Mouse (Mus musculus) MEL (cell line): ENCODE results near the gene Galnt6. TPM values are rescaled to one million over a fixed set of nuclear protein-coding genes. Genes with fewer than 3 reads are reported as not detected.

Source experiments
- DNase-seq: peaks from one replicate; pipeline ENCODE4 v3.0.0; 2011; ENCODE audit warnings: low read depth, low spot score
- H3K27ac ChIP-seq: 2 replicates; pipeline ENCODE4 v1.5.1; 2012; ENCODE audit warnings: low read depth, mild to moderate bottlenecking, control low read depth, low read length, moderate library complexity; ENCODE audit not compliant: control insufficient read depth
- H3K27me3 ChIP-seq, 2 experiments: fragments of 150-350 bp in 1 of 2; sonication (generic) in 1 of 2; 2 replicates each; pipeline ENCODE4 v1.6.1; 2012; ENCODE audit warnings: low read length in 2 of 2, mild to moderate bottlenecking in 2 of 2, improper control_type of control experiment in 1 of 2, moderate library complexity in 1 of 2; ENCODE audit not compliant: insufficient read depth in 2 of 2, control insufficient read depth in 1 of 2
- H3K36me3 ChIP-seq, 2 experiments: 2 replicates each; pipeline ENCODE4 v1.6.1; 2012 to 2014; ENCODE audit warnings: low read length in 2 of 2, improper control_type of control experiment in 1 of 2, inconsistent platforms in 1 of 2, mild to moderate bottlenecking in 1 of 2; ENCODE audit not compliant: insufficient read depth in 2 of 2, control insufficient read depth in 1 of 2
- H3K4me1 ChIP-seq, 2 experiments: fragments of 150-350 bp in 1 of 2; sonication (generic) in 1 of 2; 2 replicates each; pipeline ENCODE4 v1.6.1; 2012; ENCODE audit warnings: low read length in 2 of 2, improper control_type of control experiment in 1 of 2, mild to moderate bottlenecking in 1 of 2; ENCODE audit not compliant: insufficient read depth in 2 of 2, control insufficient read depth in 1 of 2
- H3K4me3 ChIP-seq, 2 experiments: fragments of 150-350 bp in 1 of 2; sonication (generic) in 1 of 2; 2 replicates each; pipeline ENCODE4 v1.5.1; 2012; ENCODE audit warnings: low read depth in 2 of 2, low read length in 2 of 2, mild to moderate bottlenecking in 2 of 2, moderate library complexity in 2 of 2, control low read depth in 1 of 2, improper control_type of control experiment in 1 of 2; ENCODE audit not compliant: control insufficient read depth in 1 of 2, insufficient read depth in 1 of 2
- H3K79me2 ChIP-seq: 2 replicates; pipeline ENCODE4 v1.6.1; 2012; ENCODE audit warnings: mild to moderate bottlenecking, low read length, moderate library complexity; ENCODE audit not compliant: control insufficient read depth, poor library complexity, insufficient read depth
- H3K9ac ChIP-seq: 2 replicates; pipeline ENCODE4 v1.6.1; 2012; ENCODE audit warnings: low read depth, mild to moderate bottlenecking, control low read depth, low read length, moderate library complexity; ENCODE audit not compliant: control insufficient read depth, poor library complexity, severe bottlenecking
- H3K9me3 ChIP-seq: fragments of 150-350 bp; sonication (generic); replicated peaks from 2 replicates; pipeline ENCODE4 v1.6.1; 2012; ENCODE audit warnings: mild to moderate bottlenecking, low read length, improper control_type of control experiment, moderate library complexity; ENCODE audit not compliant: insufficient read depth
- E2F4 ChIP-seq: IDR thresholded peaks from 2 replicates; pipeline ENCODE4 v1.6.1; 2011; ENCODE audit warnings: low read depth, low read length, improper control_type of control experiment, borderline replicate concordance
- EP300 ChIP-seq, 2 experiments: IDR thresholded peaks; 2 replicates each; pipeline ENCODE4 v1.6.1; 2011; ENCODE audit warnings: improper control_type of control experiment in 2 of 2, low read length in 2 of 2, low read depth in 1 of 2, mild to moderate bottlenecking in 1 of 2
- GATA1 ChIP-seq: IDR thresholded peaks from 2 replicates; pipeline ENCODE4 v1.6.1; 2011; ENCODE audit warnings: low read depth, low read length, improper control_type of control experiment
- HCFC1 ChIP-seq: IDR thresholded peaks from 2 replicates; pipeline ENCODE4 v1.6.1; 2012; ENCODE audit warnings: low read depth, mild to moderate bottlenecking, inconsistent platforms, low read length, improper control_type of control experiment, moderate library complexity
- JUND ChIP-seq: IDR thresholded peaks from 2 replicates; pipeline ENCODE4 v1.6.1; 2011; ENCODE audit warnings: low read depth, mild to moderate bottlenecking, improper control_type of control experiment, low read length
- KAT2A ChIP-seq: conservative IDR thresholded peaks from 2 replicates; pipeline ENCODE4 v1.6.1; 2012; ENCODE audit warnings: low read depth, low read length, improper control_type of control experiment, inconsistent platforms
- MAFK ChIP-seq: IDR thresholded peaks from 2 replicates; pipeline ENCODE4 v1.6.1; 2011; ENCODE audit warnings: low read depth, mild to moderate bottlenecking, low read length, improper control_type of control experiment, borderline replicate concordance
- MAZ ChIP-seq: IDR thresholded peaks from 2 replicates; pipeline ENCODE4 v1.6.1; 2012; ENCODE audit warnings: low read depth, mild to moderate bottlenecking, inconsistent platforms, low read length, improper control_type of control experiment
- MXI1 ChIP-seq: IDR thresholded peaks from 2 replicates; pipeline ENCODE4 v1.6.1; 2011; ENCODE audit warnings: mild to moderate bottlenecking, low read depth, low read length, improper control_type of control experiment
- MYB ChIP-seq: IDR thresholded peaks from 2 replicates; pipeline ENCODE4 v1.6.1; 2011; ENCODE audit warnings: mild to moderate bottlenecking, low read depth, low read length, improper control_type of control experiment
- NELFE ChIP-seq: IDR thresholded peaks from 2 replicates; pipeline ENCODE4 v1.6.1; 2011; ENCODE audit warnings: low read depth, low read length, improper control_type of control experiment
- POLR2A ChIP-seq, 2 experiments: IDR thresholded peaks; 2 replicates each; pipeline ENCODE4 v1.6.1; 2011 to 2012; ENCODE audit warnings: low read length in 2 of 2, mild to moderate bottlenecking in 2 of 2, control low read depth in 1 of 2, improper control_type of control experiment in 1 of 2, low read depth in 1 of 2, moderate library complexity in 1 of 2; ENCODE audit not compliant: control insufficient read depth in 1 of 2, insufficient read depth in 1 of 2, poor library complexity in 1 of 2
- POLR2AphosphoS2 ChIP-seq: IDR thresholded peaks from 2 replicates; pipeline ENCODE4 v1.6.1; 2011; ENCODE audit warnings: low read length, improper control_type of control experiment
- POLR2AphosphoS5 ChIP-seq: IDR thresholded peaks from 2 replicates; pipeline ENCODE4 v1.6.1; 2012; ENCODE audit warnings: low read depth, borderline replicate concordance, mild to moderate bottlenecking, inconsistent platforms, low read length, moderate library complexity, mixed read lengths
- RCOR1 ChIP-seq: IDR thresholded peaks from 2 replicates; pipeline ENCODE4 v1.6.1; 2012; ENCODE audit warnings: low read depth, mild to moderate bottlenecking, inconsistent platforms, low read length, improper control_type of control experiment
- SIN3A ChIP-seq: IDR thresholded peaks from 2 replicates; pipeline ENCODE4 v1.6.1; 2012; ENCODE audit warnings: low read length, improper control_type of control experiment, inconsistent platforms
- TAL1 ChIP-seq: IDR thresholded peaks from 2 replicates; pipeline ENCODE4 v1.6.1; 2012; ENCODE audit warnings: mild to moderate bottlenecking, inconsistent platforms, low read length, moderate library complexity, mixed read lengths
- TCF12 ChIP-seq: IDR thresholded peaks from 2 replicates; pipeline ENCODE4 v1.6.1; 2014; ENCODE audit warnings: low read depth, mild to moderate bottlenecking, inconsistent platforms, low read length, improper control_type of control experiment, moderate library complexity
- UBTF ChIP-seq: IDR thresholded peaks from 2 replicates; pipeline ENCODE4 v1.6.1; 2012; ENCODE audit warnings: low read depth, mild to moderate bottlenecking, inconsistent platforms, low read length, improper control_type of control experiment, moderate library complexity, borderline replicate concordance; ENCODE audit not compliant: insufficient read depth
- USF1 ChIP-seq: IDR thresholded peaks from 2 replicates; pipeline ENCODE4 v1.6.1; 2014; ENCODE audit warnings: low read depth, mild to moderate bottlenecking, inconsistent platforms, low read length, improper control_type of control experiment, moderate library complexity
- ZC3H11A ChIP-seq: IDR thresholded peaks from 2 replicates; pipeline ENCODE4 v1.6.1; 2012; ENCODE audit warnings: low read depth, mild to moderate bottlenecking, inconsistent platforms, low read length, improper control_type of control experiment
- ZNF384 ChIP-seq: IDR thresholded peaks from 2 replicates; pipeline ENCODE4 v1.6.1; 2012; ENCODE audit warnings: low read depth, mild to moderate bottlenecking, inconsistent platforms, low read length, improper control_type of control experiment
- polyA plus RNA-seq, 2 experiments: library from polyadenylated mRNA; stranded (reverse) in 1 of 2; unstranded in 1 of 2; fragments of >175 nt in 1 of 2; fragments of >200 nt in 1 of 2; gene quantifications; 2 replicates each; pipeline versions ENCODE4 v1.2.1 to v1.2.4; 2012; ENCODE audit warnings: low replicate concordance in 2 of 2, low read depth in 1 of 2; ENCODE audit not compliant: insufficient read length in 2 of 2, insufficient read depth in 1 of 2, missing spikeins in 1 of 2
- total RNA-seq: library from RNA; depleted of rRNA; stranded (reverse); fragments of 300-350 nt; gene quantifications from 2 replicates; pipeline ENCODE4 v1.2.3, GENCODE M21; 2012

The Galnt6 gene
- total and polyA plus RNA-seq, 3 experiments, result 16.1 to 17.0 TPM; not detected in 1

DNA sequence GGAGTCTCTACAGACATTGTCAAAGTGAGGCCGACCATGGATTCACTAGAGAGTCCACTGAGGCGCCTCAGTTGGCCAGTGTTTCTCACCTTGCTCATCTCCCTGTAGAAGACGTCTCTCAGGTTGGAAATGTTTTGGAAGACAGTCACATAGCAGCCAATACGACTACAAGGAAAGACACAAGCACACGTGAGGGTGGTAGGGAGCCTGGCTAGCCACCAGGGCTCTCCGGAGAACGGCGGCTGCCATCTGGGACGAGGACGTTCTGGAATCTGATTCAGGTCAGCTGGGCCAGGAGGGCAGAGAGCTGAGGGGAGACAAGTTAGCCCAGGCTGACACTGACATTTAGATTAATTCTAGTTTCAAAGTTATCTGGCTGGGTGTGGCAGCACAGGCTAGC, 79.1 kb downstream of the Galnt6 start:
- no peaks in the 10 kb centered on the region; a peak in 1 of 4 replicates for H3K4me1 ChIP-seq
- H3K27me3 ChIP-seq, result no peaks in the 10 kb centered on the region
- no peaks in the 10 kb centered on the region for H3K9me3 ChIP-seq
- H3K27ac ChIP-seq, result no peak overlapping the region
- no peak overlapping the region for H3K9ac ChIP-seq
- no peak for DNase-seq
- H3K36me3 ChIP-seq, result peaks cover 0 to 25% of the 10 kb centered on the region in 2 experiments; a peak in 2 of 4 replicates
- H3K4me3 ChIP-seq, result no peak overlapping the region
- H3K79me2 ChIP-seq, result no peaks in the 10 kb centered on the region
- TF ChIP-seq POLR2AphosphoS5, result no peak
- no peak for TF ChIP-seq MAZ
- TF ChIP-seq NELFE, result no peak
- no peak for TF ChIP-seq MXI1
- TF ChIP-seq ZNF384, result no peak
- TF ChIP-seq USF1, result no peak
- no peak for TF ChIP-seq RCOR1
- TF ChIP-seq KAT2A, result no peak
- TF ChIP-seq UBTF, result no peak
- TF ChIP-seq GATA1, result no peak
- no peak for TF ChIP-seq EP300 (IDR thresholded peaks at IDR 0.05; ENCODE audit: low read depth in 1 of 2, low read length in 2 of 2)
- TF ChIP-seq MYB, result no peak
- TF ChIP-seq JUND, result no peak
- TF ChIP-seq POLR2AphosphoS2, result no peak

GRCm38 (mm10) chr15:100646161-100646560, 83.0 kb downstream of the Galnt6 start:
- H3K27ac ChIP-seq, result no peak overlapping the region
- no peak overlapping the region for H3K4me3 ChIP-seq
- H3K9me3 ChIP-seq, result no peaks in the 10 kb centered on the region
- H3K36me3 ChIP-seq, result peaks cover 0 to 25% of the 10 kb centered on the region in 2 experiments; a peak in 2 of 4 replicates
- no peaks in the 10 kb centered on the region for H3K79me2 ChIP-seq
- TF ChIP-seq MAFK (no peak), POLR2A (IDR thresholded peaks at IDR 0.05; ENCODE audit: control insufficient read depth in 1 of 2, insufficient read depth in 1 of 2, low read depth in 1 of 2, low read length in 2 of 2, poor library complexity in 1 of 2) (no peak), E2F4 (no peak), ZC3H11A (no peak), TAL1 (no peak), TCF12 (no peak), MAZ (no peak), HCFC1 (no peak), SIN3A (no peak)
- TF ChIP-seq, all 39 proteins: peak for 0
- no peak for DNase-seq
- Histone ChIP-seq H3K4me1 (no peaks in the 10 kb centered on the region), H3K9ac (no peak overlapping the region), H3K27me3 (no peaks in the 10 kb centered on the region)
